8 mouse cellular contexts compared by ENCODE assay signal in genomic region chr8:83715771-83716170, GRCm38 (mm10). TPM values are rescaled to one million over a fixed set of nuclear protein-coding genes. Genes with fewer than 3 reads are reported as not detected.
DNase-seq lines count a peak whose midpoint lies in the region; ATAC-seq and TF ChIP-seq lines count a peak whose summit lies in the region.

No protein-coding gene starts in this region.

- no peak overlapping the region for H3K27ac ChIP-seq in cerebellum, adult 2 months (ENCODE audit: insufficient read depth, low read length)
- H3K27ac ChIP-seq in spleen, adult 2 months (ENCODE audit: insufficient read depth, low read length), result peak overlapping the region; percentile 93
- H3K27ac ChIP-seq in limb, embryonic 14.5 days (replicated peaks; ENCODE audit: low read depth, low read length), result peak overlapping the region; percentile 84; the same call in 1 of the 2 replicates

- ATAC-seq in limb, embryonic 14.5 days (ENCODE audit: low FRiP score, low read depth), result 0 out of 2 replicates have a peak, but pooled peaks have one; percentile 0

- no peak for DNase-seq in cerebellum, adult 2 months
- no peak for DNase-seq in cerebellum, postnatal 25 days
- no peak for DNase-seq in spleen, adult 2 months (ENCODE audit: low read depth in 1 of 2, low spot score in 2 of 2)
- DNase-seq in spleen, adult 18-20 months, result no peak
- no peak for DNase-seq in limb, embryonic 14.5 days (ENCODE audit: low spot score)
- DNase-seq in ovary, postnatal 10 days (ENCODE audit: low spot score), result no peak
- no peak for DNase-seq in thymus, postnatal 4 days
- DNase-seq in testis, postnatal 14 days (ENCODE audit: low spot score), result no peak

- WGBS in cerebellum, adult 2 months, result 1% methylated on average over 17 of the region's 17 CpGs
- under 1% methylated on average over 17 of the region's 17 CpGs for WGBS in spleen, adult 2 months
- WGBS in limb, embryonic 14.5 days, result 1% methylated on average over 17 of the region's 17 CpGs

- H3K9ac ChIP-seq in limb, embryonic 14.5 days (ENCODE audit: low read depth, low read length, severe bottlenecking), result peak overlapping the region; percentile 75

- H3K9me3 ChIP-seq in limb, embryonic 14.5 days (ENCODE audit: control insufficient read depth, low read length), result no peaks in the 10 kb centered on the region

- no peaks in the 10 kb centered on the region for H3K27me3 ChIP-seq in cerebellum, adult 2 months (ENCODE audit: control insufficient read depth, insufficient read depth, low read length)
- H3K27me3 ChIP-seq in spleen, adult 2 months (ENCODE audit: control insufficient read depth, insufficient read depth, low read length), result no peaks in the 10 kb centered on the region
- no peaks in the 10 kb centered on the region for H3K27me3 ChIP-seq in limb, embryonic 14.5 days (ENCODE audit: control insufficient read depth, insufficient read depth, low read length)

- no peak for TF ChIP-seq POLR2A in cerebellum, adult 2 months (IDR thresholded peaks at IDR 0.05; ENCODE audit: borderline replicate concordance, insufficient read depth, low read length)
- no peak for TF ChIP-seq POLR2A in spleen, adult 2 months (IDR thresholded peaks at IDR 0.05; ENCODE audit: low read depth, low read length)
- TF ChIP-seq POLR2A in limb, embryonic 14.5 days (IDR thresholded peaks at IDR 0.05; ENCODE audit: borderline replicate concordance, extremely low read depth, insufficient read depth, insufficient read length), result no peak

- peak overlapping the region; percentile 75 for H3K4me3 ChIP-seq in cerebellum, adult 2 months (replicated peaks; ENCODE audit: insufficient read depth, low read depth, low read length)
- peak overlapping the region; percentile 79 for H3K4me3 ChIP-seq in spleen, adult 2 months (ENCODE audit: extremely low read depth, insufficient read depth, insufficient read length)
- peak overlapping the region; percentile 82 for H3K4me3 ChIP-seq in limb, embryonic 14.5 days (replicated peaks; ENCODE audit: low read length)

- no peak for TF ChIP-seq CTCF in cerebellum, adult 2 months (IDR thresholded peaks at IDR 0.05; ENCODE audit: borderline replicate concordance, insufficient read depth, low read depth, low read length)
- TF ChIP-seq CTCF in spleen, adult 2 months (IDR thresholded peaks at IDR 0.05; ENCODE audit: extremely low read depth, insufficient read depth, insufficient read length, insufficient replicate concordance), result no peak

- H3K36me3 ChIP-seq in spleen, adult 2 months (ENCODE audit: control insufficient read depth, insufficient read depth, low read length), result peaks cover 9% of the 10 kb centered on the region
- H3K36me3 ChIP-seq in limb, embryonic 14.5 days (ENCODE audit: control insufficient read depth, insufficient read depth, low read length), result peaks cover 16% of the 10 kb centered on the region

- H3K4me2 ChIP-seq in limb, embryonic 14.5 days (replicated peaks; ENCODE audit: low read depth, low read length, severe bottlenecking), result peak overlapping the region; percentile 85

- H3K4me1 ChIP-seq in cerebellum, adult 2 months (ENCODE audit: control insufficient read depth, insufficient read depth, low read length), result 0 out of 2 replicates have a peak, but pooled peaks cover 3% of the 10 kb centered on the region
- no peaks in the 10 kb centered on the region; the same call in 1 of the 2 replicates for H3K4me1 ChIP-seq in spleen, adult 2 months (ENCODE audit: control insufficient read depth, insufficient read depth, insufficient read length)
- H3K4me1 ChIP-seq in limb, embryonic 14.5 days (ENCODE audit: control insufficient read depth, insufficient read depth, low read length), result peaks cover 14% of the 10 kb centered on the region

RNA-seq across cellular contexts. Expression of gene Ddx39, which starts 0.8 kb away (rescaled TPM):
- polyA plus RNA-seq in cerebellum, adult 2 months (2012; rRNA removed), result 30.0 and 31.5 TPM in 2 replicates
- 52.9 TPM in 2 replicates for polyA plus RNA-seq in spleen, adult 2 months (2012; rRNA removed)
- 81.1 and 81.3 TPM in 2 replicates for polyA plus RNA-seq in limb, embryonic 14.5 days (2012; rRNA removed)
- 110 and 111 TPM in 2 replicates for polyA plus RNA-seq in limb, embryonic 14.5 days (2014; fragmentation: Nextera tagmentation; extraction: Ambion mirVana)

RNA-seq across cellular contexts. Expression of gene Pkn1, which starts 16.8 kb away (rescaled TPM):
- 59.8 and 62.7 TPM in 2 replicates for polyA plus RNA-seq in cerebellum, adult 2 months (2012; rRNA removed)
- 165 and 208 TPM in 2 replicates for polyA plus RNA-seq in spleen, adult 2 months (2012; rRNA removed)
- polyA plus RNA-seq in limb, embryonic 14.5 days (2012; rRNA removed), result 46.9 and 47.4 TPM in 2 replicates
- polyA plus RNA-seq in limb, embryonic 14.5 days (2014; fragmentation: Nextera tagmentation; extraction: Ambion mirVana), result 24.3 and 29.3 TPM in 2 replicates

RNA-seq across cellular contexts. Expression of gene Adgre5, which starts 25.4 kb away (rescaled TPM):
- 22.7 and 23.8 TPM in 2 replicates for polyA plus RNA-seq in cerebellum, adult 2 months (2012; rRNA removed)
- 232 and 275 TPM in 2 replicates for polyA plus RNA-seq in spleen, adult 2 months (2012; rRNA removed)
- 70.1 and 76.9 TPM in 2 replicates for polyA plus RNA-seq in limb, embryonic 14.5 days (2012; rRNA removed)
- 45.2 and 50.4 TPM in 2 replicates for polyA plus RNA-seq in limb, embryonic 14.5 days (2014; fragmentation: Nextera tagmentation; extraction: Ambion mirVana)

RNA-seq across cellular contexts. Expression of gene Ptger1, which starts 49.3 kb away (rescaled TPM):
- 0.76 and 0.77 TPM in 2 replicates for polyA plus RNA-seq in cerebellum, adult 2 months (2012; rRNA removed)
- polyA plus RNA-seq in spleen, adult 2 months (2012; rRNA removed), result 2.3 TPM in 2 replicates
- polyA plus RNA-seq in limb, embryonic 14.5 days (2012; rRNA removed), result 2.7 and 2.8 TPM in 2 replicates
- polyA plus RNA-seq in limb, embryonic 14.5 days (2014; fragmentation: Nextera tagmentation; extraction: Ambion mirVana), result 0.40 and 0.83 TPM in 2 replicates
